Mouse (Mus musculus): ENCODE measurements around the gene Ngef. TPM values are rescaled to one million over a fixed set of nuclear protein-coding genes. Genes with fewer than 3 reads are reported as not detected.
"Not testable (repeated sequence)": the region's sequence is repeated elsewhere in the genome, so short reads cannot be mapped to it uniquely, and the experiment has no call there.

Ngef gene
- polyA plus RNA-seq, 1 experiment from 2014 or later = 1.5 TPM

GRCm38 (mm10) chr1:87493542-87493941 lies 80.1 kb downstream of the Ngef start:
- ATAC-seq (replicated peaks; ENCODE audit: insufficient number of reproducible peaks, low FRiP score, low TSS enrichment, low read depth) (no peak), DNase-seq (ENCODE audit: low spot score) (no peak)
- Histone ChIP-seq H3K4me3 (ENCODE audit: low read depth, low read length) (no peak overlapping the region), H3K4me1 (ENCODE audit: control insufficient read depth, insufficient read depth, low read length) (no peaks in the 10 kb centered on the region), H3K27me3 (ENCODE audit: control insufficient read depth, insufficient read depth, low read length) (no peaks in the 10 kb centered on the region), H3K9ac (replicated peaks; ENCODE audit: low read length) (no peak overlapping the region), H3K4me2 (ENCODE audit: low read depth, low read length) (no peak overlapping the region), H3K36me3 (replicated peaks; ENCODE audit: control insufficient read depth, insufficient read depth, low read depth, low read length) (no peaks in the 10 kb centered on the region), H3K27ac (replicated peaks; ENCODE audit: low read depth, low read length) (no peak overlapping the region), H3K9me3 (replicated peaks; ENCODE audit: control insufficient read depth, low read length) (no peaks in the 10 kb centered on the region)
- WGBS = 73% methylated on average over 4 of the region's 4 CpGs

GRCm38 (mm10) chr1:87492285-87492684 lies 81.4 kb downstream of the Ngef start:
- WGBS = 91% methylated on average over 3 of the region's 3 CpGs
- no peak for ATAC-seq (replicated peaks; ENCODE audit: insufficient number of reproducible peaks, low FRiP score, low TSS enrichment, low read depth)

GRCm38 (mm10) chr1:87486386-87486785 lies 87.3 kb downstream of the Ngef start:
- no peak for ATAC-seq (replicated peaks; ENCODE audit: insufficient number of reproducible peaks, low FRiP score, low TSS enrichment, low read depth)

More at GRCm38 (mm10) chr1:87492285-87492684, 81.4 kb downstream of the Ngef start:
- Histone ChIP-seq H3K27ac (replicated peaks; ENCODE audit: low read depth, low read length) (no peak overlapping the region), H3K9me3 (replicated peaks; ENCODE audit: control insufficient read depth, low read length) (no peaks in the 10 kb centered on the region), H3K4me2 (ENCODE audit: low read depth, low read length) (no peak overlapping the region), H3K4me3 (ENCODE audit: low read depth, low read length) (no peak overlapping the region), H3K9ac (replicated peaks; ENCODE audit: low read length) (no peak overlapping the region), H3K4me1 (ENCODE audit: control insufficient read depth, insufficient read depth, low read length) (no peaks in the 10 kb centered on the region), H3K36me3 (replicated peaks; ENCODE audit: control insufficient read depth, insufficient read depth, low read depth, low read length) (no peaks in the 10 kb centered on the region), H3K27me3 (ENCODE audit: control insufficient read depth, insufficient read depth, low read length) (no peaks in the 10 kb centered on the region)
- DNase-seq (ENCODE audit: low spot score) = no peak

GRCm38 (mm10) chr1:87482546-87482945 lies 91.1 kb downstream of the Ngef start:
- Histone ChIP-seq H3K9me3 (replicated peaks; ENCODE audit: control insufficient read depth, low read length) (no peaks in the 10 kb centered on the region), H3K4me3 (ENCODE audit: low read depth, low read length) (no peak overlapping the region), H3K4me2 (ENCODE audit: low read depth, low read length) (no peak overlapping the region), H3K9ac (replicated peaks; ENCODE audit: low read length) (no peak overlapping the region), H3K27ac (replicated peaks; ENCODE audit: low read depth, low read length) (no peak overlapping the region), H3K36me3 (replicated peaks; ENCODE audit: control insufficient read depth, insufficient read depth, low read depth, low read length) (no peaks in the 10 kb centered on the region), H3K4me1 (ENCODE audit: control insufficient read depth, insufficient read depth, low read length) (no peaks in the 10 kb centered on the region), H3K27me3 (ENCODE audit: control insufficient read depth, insufficient read depth, low read length) (no peaks in the 10 kb centered on the region)
- WGBS = 90% methylated on average over 4 of the region's 4 CpGs
- no peak for DNase-seq (ENCODE audit: low spot score)
- ATAC-seq (replicated peaks; ENCODE audit: insufficient number of reproducible peaks, low FRiP score, low TSS enrichment, low read depth) = no peak

More at GRCm38 (mm10) chr1:87486386-87486785, 87.3 kb downstream of the Ngef start:
- DNase-seq (ENCODE audit: low spot score) = no peak
- Histone ChIP-seq H3K36me3 (replicated peaks; ENCODE audit: control insufficient read depth, insufficient read depth, low read depth, low read length) (no peaks in the 10 kb centered on the region), H3K4me1 (ENCODE audit: control insufficient read depth, insufficient read depth, low read length) (no peaks in the 10 kb centered on the region), H3K4me3 (ENCODE audit: low read depth, low read length) (no peak overlapping the region), H3K27ac (replicated peaks; ENCODE audit: low read depth, low read length) (no peak overlapping the region), H3K27me3 (ENCODE audit: control insufficient read depth, insufficient read depth, low read length) (no peaks in the 10 kb centered on the region), H3K9ac (replicated peaks; ENCODE audit: low read length) (no peak overlapping the region), H3K4me2 (ENCODE audit: low read depth, low read length) (no peak overlapping the region), H3K9me3 (replicated peaks; ENCODE audit: control insufficient read depth, low read length) (no peaks in the 10 kb centered on the region)
- WGBS = 76% methylated on average over 6 of the region's 6 CpGs

- Histone ChIP-seq H3K9ac (replicated peaks; ENCODE audit: low read length) (peak overlapping the region; percentile 46), H3K9me3 (replicated peaks; ENCODE audit: control insufficient read depth, low read length) (no peaks in the 10 kb centered on the region), H3K4me3 (ENCODE audit: low read depth, low read length) (peak overlapping the region; percentile 30), H3K4me2 (ENCODE audit: low read depth, low read length) (peak overlapping the region; percentile 79), H3K27me3 (ENCODE audit: control insufficient read depth, insufficient read depth, low read length) (peaks cover 14% of the 10 kb centered on the region), H3K4me1 (ENCODE audit: control insufficient read depth, insufficient read depth, low read length) (no peaks in the 10 kb centered on the region), H3K36me3 (replicated peaks; ENCODE audit: control insufficient read depth, insufficient read depth, low read depth, low read length) (no peaks in the 10 kb centered on the region), H3K27ac (replicated peaks; ENCODE audit: low read depth, low read length) (no peak overlapping the region)
- peak; percentile 35 for DNase-seq (ENCODE audit: low spot score)
- WGBS = 2% methylated on average over 40 of the region's 42 CpGs
- ATAC-seq (replicated peaks; ENCODE audit: insufficient number of reproducible peaks, low FRiP score, low TSS enrichment, low read depth) = no peak
These were observed 98.4 kb downstream of the Ngef start for GRCm38 (mm10) chr1:87475076-87475895.

GRCm38 (mm10) chr1:87472576-87472975 lies 101.1 kb downstream of the Ngef start:
- no peak overlapping the region for H3K4me3 ChIP-seq (ENCODE audit: low read depth, low read length)
- no peak overlapping the region for H3K9ac ChIP-seq (replicated peaks; ENCODE audit: low read length)
- no peak overlapping the region for H3K27ac ChIP-seq (replicated peaks; ENCODE audit: low read depth, low read length)
- 84% methylated on average over 7 of the region's 7 CpGs for WGBS
- H3K4me2 ChIP-seq (ENCODE audit: low read depth, low read length) = no peak overlapping the region
- no peaks in the 10 kb centered on the region for H3K36me3 ChIP-seq (replicated peaks; ENCODE audit: control insufficient read depth, insufficient read depth, low read depth, low read length)
- DNase-seq (ENCODE audit: low spot score) (no peak), ATAC-seq (replicated peaks; ENCODE audit: insufficient number of reproducible peaks, low FRiP score, low TSS enrichment, low read depth) (no peak)
- H3K4me1 ChIP-seq (ENCODE audit: control insufficient read depth, insufficient read depth, low read length) = no peaks in the 10 kb centered on the region
- no peaks in the 10 kb centered on the region for H3K9me3 ChIP-seq (replicated peaks; ENCODE audit: control insufficient read depth, low read length)
- peaks cover 14% of the 10 kb centered on the region for H3K27me3 ChIP-seq (ENCODE audit: control insufficient read depth, insufficient read depth, low read length)

- Histone ChIP-seq H3K27me3 (ENCODE audit: control insufficient read depth, insufficient read depth, low read length) (peaks cover 14% of the 10 kb centered on the region), H3K9ac (replicated peaks; ENCODE audit: low read length) (no peak overlapping the region), H3K4me3 (ENCODE audit: low read depth, low read length) (no peak overlapping the region), H3K36me3 (replicated peaks; ENCODE audit: control insufficient read depth, insufficient read depth, low read depth, low read length) (no peaks in the 10 kb centered on the region), H3K4me2 (ENCODE audit: low read depth, low read length) (no peak overlapping the region), H3K4me1 (ENCODE audit: control insufficient read depth, insufficient read depth, low read length) (no peaks in the 10 kb centered on the region), H3K27ac (replicated peaks; ENCODE audit: low read depth, low read length) (no peak overlapping the region), H3K9me3 (replicated peaks; ENCODE audit: control insufficient read depth, low read length) (no peaks in the 10 kb centered on the region)
- ATAC-seq (replicated peaks; ENCODE audit: insufficient number of reproducible peaks, low FRiP score, low TSS enrichment, low read depth) (no peak), DNase-seq (ENCODE audit: low spot score) (no peak)
- WGBS = 71% methylated on average over 7 of the region's 7 CpGs
These were observed 101.8 kb downstream of the Ngef start for GRCm38 (mm10) chr1:87471914-87472313.

- H3K4me3 ChIP-seq (ENCODE audit: low read depth, low read length); H3K4me1 ChIP-seq (ENCODE audit: control insufficient read depth, insufficient read depth, low read length); H3K4me2 ChIP-seq (ENCODE audit: low read depth, low read length); DNase-seq (ENCODE audit: low spot score); H3K27ac ChIP-seq (replicated peaks; ENCODE audit: low read depth, low read length); H3K27me3 ChIP-seq (ENCODE audit: control insufficient read depth, insufficient read depth, low read length); H3K9ac ChIP-seq (replicated peaks; ENCODE audit: low read length); H3K9me3 ChIP-seq (replicated peaks; ENCODE audit: control insufficient read depth, low read length); ATAC-seq (replicated peaks; ENCODE audit: insufficient number of reproducible peaks, low FRiP score, low TSS enrichment, low read depth); H3K36me3 ChIP-seq (replicated peaks; ENCODE audit: control insufficient read depth, insufficient read depth, low read depth, low read length): not testable (repeated sequence)
- 40% methylated on average over 7 of the region's 10 CpGs for WGBS
These were observed 103.7 kb downstream of the Ngef start, which contains the start of gene Snorc for GRCm38 (mm10) chr1:87469971-87470370. Snorc (plus strand) TSS chr1:87470271.
